Mouse (Mus musculus) retina, embryonic 14.5 days (tissue): ENCODE measurements around the gene Bpifb4.

Experiments used
- DNase-seq: peaks from one replicate; pipeline ENCODE4 v3.0.0-alpha.2; 2015; ENCODE audit warnings: low spot score

The Bpifb4 gene

DNA sequence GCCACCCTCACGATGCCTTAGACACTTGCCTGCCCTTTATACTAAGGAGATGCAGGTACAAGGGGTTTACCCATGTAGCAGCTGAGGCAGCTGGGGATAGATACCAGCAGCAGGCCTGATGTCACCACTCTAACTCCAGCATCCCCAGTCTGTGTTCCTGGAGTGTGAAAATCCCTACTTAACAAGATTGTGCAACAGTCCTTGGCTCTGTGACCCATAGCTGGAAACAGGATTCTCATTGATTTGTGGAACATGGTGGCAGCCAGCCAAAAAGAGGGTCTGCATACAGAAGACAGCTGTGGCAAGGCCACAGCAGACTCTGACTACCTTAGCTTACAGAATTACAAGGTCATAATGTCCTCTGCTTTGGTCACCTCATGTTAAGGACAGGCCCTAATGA is 67.1 kb downstream of the Bpifb4 start:
- DNase-seq: no peak

DNA sequence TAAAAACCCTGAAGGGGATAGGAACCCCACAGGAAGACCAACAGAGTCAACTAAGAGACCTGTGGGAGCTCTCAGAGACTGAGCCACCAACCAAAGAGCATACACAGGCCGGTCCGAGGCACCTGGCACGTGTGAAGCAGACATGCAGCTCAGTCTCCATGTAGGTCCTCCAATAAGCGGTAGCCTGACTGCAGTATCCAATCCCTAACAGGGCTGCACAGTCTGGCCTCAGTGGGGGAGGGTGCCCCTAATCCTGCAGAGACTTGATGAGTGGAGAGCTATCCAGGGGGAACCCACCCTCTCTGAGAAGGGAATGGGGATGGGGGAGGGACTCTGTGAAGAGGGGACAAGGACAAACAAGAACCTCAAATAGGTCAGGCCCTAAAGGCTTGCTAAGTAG is 67.7 kb downstream of the Bpifb4 start:
- no peak for DNase-seq

DNA sequence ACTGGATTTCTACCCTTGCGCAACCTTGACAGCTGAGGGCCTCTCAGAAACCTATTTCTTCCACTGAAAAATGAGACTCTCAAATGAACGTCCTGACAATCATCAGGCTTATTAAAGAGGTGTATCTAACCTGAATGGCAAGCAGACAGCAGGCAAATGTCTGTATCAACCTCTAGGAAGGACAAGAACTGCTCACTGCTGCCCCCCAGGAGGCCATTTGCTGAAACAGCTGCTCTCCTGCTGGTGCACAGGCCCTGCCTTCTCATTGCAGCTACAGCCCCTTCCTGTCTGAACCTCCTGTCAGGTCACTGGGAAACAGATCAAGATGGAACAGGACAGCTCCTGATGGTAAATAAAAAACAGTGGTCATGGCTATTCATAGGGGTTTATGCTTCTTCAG is 68.3 kb downstream of the Bpifb4 start:
- DNase-seq: peak; percentile 24

DNA sequence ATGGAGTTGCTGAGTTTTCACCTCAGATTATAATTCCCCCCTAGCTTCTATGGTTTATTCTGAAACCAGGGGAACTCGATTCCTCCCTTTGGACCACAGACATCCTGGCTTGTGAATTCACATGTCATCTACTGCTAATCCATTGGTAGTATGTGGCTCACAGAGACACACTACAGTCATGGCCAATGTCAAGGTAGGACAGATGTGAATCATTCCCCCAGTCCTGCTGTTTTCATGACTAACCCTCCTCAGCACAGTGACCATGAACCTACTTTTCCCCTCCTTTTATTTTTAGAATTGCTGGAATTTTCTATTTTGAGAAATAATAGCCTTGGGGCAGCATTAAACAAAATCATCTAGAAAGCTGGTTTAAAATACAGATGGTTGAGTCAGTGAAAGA is 69.4 kb downstream of the Bpifb4 start:
- DNase-seq: no peak

DNA sequence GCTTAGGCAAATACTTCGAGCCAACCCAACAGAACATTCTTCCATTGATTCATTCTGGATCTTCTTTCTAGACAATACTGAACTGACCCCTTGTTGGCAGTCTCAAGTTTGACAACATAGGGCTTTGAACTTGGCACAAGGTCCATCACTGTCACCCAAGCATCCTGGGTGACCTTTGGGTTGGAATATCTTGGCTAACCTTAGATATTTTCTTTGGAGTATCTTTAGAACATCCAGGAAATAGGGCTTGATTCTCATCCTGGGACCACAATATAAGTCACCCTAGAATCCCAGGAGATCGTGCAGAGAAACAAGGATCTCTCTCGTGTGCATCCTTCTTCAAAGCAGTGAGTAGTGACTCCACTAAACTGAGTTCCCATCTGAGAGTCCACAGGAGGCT is 70.0 kb downstream of the Bpifb4 start, which contains the start of gene Bpifa2:
TSS of gene Bpifa2 (plus strand) at position 301 of the 400 bp plus-strand sequence.
- DNase-seq: no peak
